Mouse (Mus musculus) midbrain, embryonic 15.5 days (tissue): ENCODE measurements at regions not wholly inside any gene's neighbourhood (a gene's known extent, or its start where the extent isn't known, plus 50 kb on each side); places are given as distances from the start of the nearest gene placed in this dataset.
A peak's percentile ranks its signal among the peaks of the same experiment; 100 is the strongest.

Experiments used
- ATAC-seq: fragments of 200-750 bp; cut with Nextera tagmentation; replicated peaks from 2 replicates; pipeline ENCODE4 v1.8.0; 2017; ENCODE audit warnings: moderate TSS enrichment
- H3K27ac ChIP-seq: fragments of 300-500 bp; sonication (generic); 2 replicates; pipeline ENCODE4 v1.5.1; 2015; ENCODE audit warnings: mild to moderate bottlenecking, inconsistent platforms
- H3K27me3 ChIP-seq: fragments of 300-500 bp; sonication (generic); replicated peaks from 2 replicates; pipeline ENCODE4 v1.6.1; 2015; ENCODE audit warnings: inconsistent platforms
- H3K36me3 ChIP-seq: fragments of 300-500 bp; sonication (generic); replicated peaks from 2 replicates; pipeline ENCODE4 v1.6.1; 2015; ENCODE audit warnings: inconsistent platforms
- H3K4me1 ChIP-seq: fragments of 300-500 bp; sonication (generic); 2 replicates; pipeline ENCODE4 v1.6.1; 2015; ENCODE audit warnings: inconsistent platforms
- H3K4me2 ChIP-seq: fragments of 300-500 bp; sonication (generic); 2 replicates; pipeline ENCODE4 v1.6.1; 2015; ENCODE audit warnings: inconsistent platforms, mild to moderate bottlenecking, moderate library complexity
- H3K4me3 ChIP-seq: fragments of 300-500 bp; sonication (generic); 2 replicates; pipeline ENCODE4 v1.5.1; 2015; ENCODE audit warnings: mild to moderate bottlenecking, inconsistent platforms
- H3K9ac ChIP-seq: fragments of 300-500 bp; sonication (generic); 2 replicates; pipeline ENCODE4 v1.6.1; 2015; ENCODE audit warnings: mild to moderate bottlenecking, inconsistent platforms
- H3K9me3 ChIP-seq: fragments of 300-500 bp; sonication (generic); 2 replicates; pipeline ENCODE4 v1.6.1; 2016; ENCODE audit warnings: inconsistent platforms
- WGBS: fragments of 180-500 bp; shearing (Covaris S2); methylation state at CpG from one replicate; pipeline ENCODE4 v1.1.7; 2015; ENCODE audit warnings: mixed read lengths; 5-methylcytosine and 5-hydroxymethylcytosine counted together

DNA sequence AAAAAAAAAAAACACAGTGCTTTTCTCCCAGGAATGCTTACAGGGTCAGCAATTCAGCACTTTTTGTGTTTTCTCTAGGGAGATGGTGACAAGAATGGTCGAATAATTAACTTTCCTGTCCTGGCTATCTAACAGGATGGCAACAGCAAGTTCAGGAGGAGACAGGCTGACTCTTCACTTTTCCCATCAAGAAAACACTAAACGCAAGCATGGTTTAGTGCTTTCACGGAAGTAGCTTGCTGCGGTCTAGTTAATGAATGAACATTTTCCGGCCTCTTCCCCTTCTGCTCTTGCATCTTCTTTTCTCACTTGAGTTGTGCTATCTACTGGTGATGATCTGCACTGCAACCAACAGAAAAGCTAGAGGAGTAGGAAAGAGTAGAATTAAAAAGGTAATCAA lies 463.6 kb upstream of the Igfbp7 start:
- no peaks in the 10 kb centered on the region for H3K36me3 ChIP-seq
- no peak overlapping the region for H3K9ac ChIP-seq
- no peak overlapping the region for H3K27ac ChIP-seq
- no peak overlapping the region for H3K4me2 ChIP-seq
- H3K4me3 ChIP-seq: no peak overlapping the region
- ATAC-seq: no peak
- no peaks in the 10 kb centered on the region for H3K27me3 ChIP-seq
- H3K9me3 ChIP-seq: no peaks in the 10 kb centered on the region
- H3K4me1 ChIP-seq: no peaks in the 10 kb centered on the region
- WGBS: 86% methylated on average over 5 of the region's 5 CpGs

- 60% methylated on average over 7 of the region's 7 CpGs for WGBS
- peak; percentile 56; the same call in 1 of the 2 replicates for ATAC-seq
These were observed 457.5 kb upstream of the Igfbp7 start for GRCm38 (mm10) chr5:77865342-77865741.

DNA sequence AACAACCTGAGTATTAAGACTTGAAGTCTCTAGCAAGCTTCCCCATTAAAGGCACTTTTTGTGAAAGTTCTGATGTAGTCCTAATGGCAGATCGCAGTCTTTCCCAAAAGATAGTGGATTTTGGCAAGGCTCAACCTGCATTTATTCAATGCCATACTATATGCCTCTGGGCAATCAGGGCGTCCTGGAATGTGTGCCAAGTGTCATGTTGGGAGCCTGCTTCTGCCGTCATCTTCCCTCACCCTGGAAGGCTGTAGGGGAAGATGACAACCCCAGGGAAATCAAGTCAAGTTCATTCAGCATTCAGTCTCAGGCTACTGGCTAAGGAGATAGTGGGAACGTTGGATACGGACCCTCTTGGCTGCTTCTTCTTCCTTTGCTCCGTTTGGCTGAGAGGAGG lies 447.4 kb upstream of the Igfbp7 start:
- Histone ChIP-seq H3K9ac (no peak overlapping the region), H3K4me1 (peaks cover 7% of the 10 kb centered on the region), H3K27me3 (no peaks in the 10 kb centered on the region), H3K9me3 (no peaks in the 10 kb centered on the region), H3K4me3 (no peak overlapping the region), H3K4me2 (no peak overlapping the region), H3K36me3 (no peaks in the 10 kb centered on the region), H3K27ac (0 out of 2 replicates have a peak overlapping the region, but pooled peaks have one; percentile 45)
- no peak; the same call in 1 of the 2 replicates for ATAC-seq
- WGBS: 72% methylated on average over 6 of the region's 6 CpGs

More at GRCm38 (mm10) chr5:77865342-77865741, 457.5 kb upstream of the Igfbp7 start:
- Histone ChIP-seq H3K27me3 (no peaks in the 10 kb centered on the region), H3K4me2 (no peak overlapping the region), H3K9ac (no peak overlapping the region), H3K4me3 (no peak overlapping the region), H3K36me3 (no peaks in the 10 kb centered on the region), H3K9me3 (no peaks in the 10 kb centered on the region), H3K4me1 (no peaks in the 10 kb centered on the region), H3K27ac (no peak overlapping the region)

DNA sequence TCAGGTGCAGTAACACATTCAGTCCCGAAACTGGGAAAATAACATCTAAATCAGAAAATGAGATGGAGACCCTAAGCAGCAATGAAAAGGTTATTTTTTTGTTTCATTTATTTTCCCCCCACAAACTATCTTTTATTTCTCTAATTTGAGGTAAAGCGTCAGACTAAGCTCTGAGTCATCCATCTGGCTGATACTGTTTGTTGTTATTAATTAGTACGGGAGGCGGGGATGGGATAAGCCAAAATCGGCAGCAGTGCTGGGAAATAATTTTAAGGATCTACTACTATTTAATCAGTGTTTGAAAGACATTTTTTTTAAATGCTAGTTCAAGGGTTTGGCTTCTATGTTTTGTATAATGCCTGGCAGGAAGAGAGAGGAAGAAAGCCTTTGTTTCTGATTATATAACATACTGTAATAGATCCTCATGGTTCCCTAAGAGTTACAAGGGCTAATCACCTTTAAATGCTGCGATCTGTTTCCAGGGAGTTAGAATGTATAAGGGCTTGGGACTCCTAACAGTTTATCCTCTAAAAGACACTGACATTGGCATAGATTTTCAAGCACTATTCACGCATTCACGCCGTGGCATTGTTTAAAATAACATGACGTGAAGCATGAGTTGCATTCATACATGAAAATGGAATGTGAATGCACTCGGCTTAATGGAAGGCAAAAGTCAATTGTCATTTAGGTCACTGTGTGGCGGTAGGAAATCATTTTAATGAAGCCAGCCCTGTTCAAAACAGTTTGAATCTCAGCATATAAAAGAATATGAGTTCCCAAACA lies 446.4 kb upstream of the Igfbp7 start:
- Histone ChIP-seq H3K4me1 (peaks cover 7% of the 10 kb centered on the region), H3K27ac (peak overlapping the region; percentile 50; the same call in 1 of the 2 replicates), H3K27me3 (no peaks in the 10 kb centered on the region), H3K36me3 (no peaks in the 10 kb centered on the region), H3K4me2 (no peak overlapping the region), H3K4me3 (no peak overlapping the region), H3K9me3 (no peaks in the 10 kb centered on the region), H3K9ac (no peak overlapping the region)
- WGBS: 46% methylated on average over 12 of the region's 12 CpGs
- no peak; the same call in 1 of the 2 replicates for ATAC-seq

GRCm38 (mm10) chr5:77851645-77852044 lies 443.8 kb upstream of the Igfbp7 start:
- peaks cover 7% of the 10 kb centered on the region for H3K4me1 ChIP-seq
- H3K27ac ChIP-seq: no peak overlapping the region
- H3K4me2 ChIP-seq: no peak overlapping the region
- no peak overlapping the region for H3K4me3 ChIP-seq
- no peaks in the 10 kb centered on the region for H3K9me3 ChIP-seq
- no peaks in the 10 kb centered on the region for H3K36me3 ChIP-seq
- H3K27me3 ChIP-seq: no peaks in the 10 kb centered on the region
- H3K9ac ChIP-seq: no peak overlapping the region
- no peak for ATAC-seq
- 98% methylated on average over 3 of the region's 3 CpGs for WGBS

DNA sequence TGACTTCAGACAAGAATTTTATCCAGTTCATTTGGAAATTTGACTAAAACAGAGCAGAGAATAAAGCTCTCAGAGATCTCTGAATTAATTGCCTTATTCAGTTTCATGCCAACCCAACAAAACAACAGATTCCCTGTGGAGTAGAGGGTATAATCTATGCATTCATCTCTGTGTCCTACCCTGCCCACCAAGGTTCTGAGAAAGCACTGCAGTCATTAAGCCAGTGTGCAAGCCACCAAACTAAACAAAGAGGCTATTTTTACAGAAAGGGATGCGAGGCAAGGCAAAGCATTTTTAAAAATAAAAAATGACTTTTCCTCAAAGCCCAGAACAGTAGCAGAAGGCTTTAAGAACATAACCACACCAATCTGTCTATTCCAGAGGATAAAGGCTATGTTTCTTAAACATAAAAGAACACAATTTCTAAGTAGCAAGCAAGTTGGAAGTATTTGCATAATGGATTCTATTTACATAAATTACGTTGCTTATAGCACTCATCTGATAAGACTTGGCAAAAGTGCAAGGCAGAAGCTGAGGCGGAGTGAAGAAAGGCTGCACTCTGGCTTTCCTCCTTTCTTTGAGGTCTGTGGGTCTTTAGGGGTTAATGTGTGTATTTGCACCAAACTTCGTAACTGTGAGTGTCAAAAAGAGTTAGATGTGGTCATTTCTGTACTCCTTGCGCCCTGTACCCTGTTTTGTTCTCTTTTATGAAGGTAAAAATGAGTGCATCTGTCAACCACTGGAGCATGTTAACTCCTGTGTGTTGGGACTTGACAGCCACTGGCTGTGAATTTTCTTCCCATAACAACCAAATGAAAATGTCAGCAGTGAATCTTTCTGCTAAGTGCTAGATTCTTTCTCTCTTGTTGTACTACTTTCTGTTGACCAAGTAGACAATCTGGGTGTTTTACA lies 430.6 kb upstream of the Igfbp7 start:
- ATAC-seq: peak; percentile 85
- Histone ChIP-seq H3K9me3 (no peaks in the 10 kb centered on the region), H3K36me3 (no peaks in the 10 kb centered on the region), H3K9ac (no peak overlapping the region), H3K27ac (peak overlapping the region; percentile 45), H3K4me3 (no peak overlapping the region), H3K4me2 (no peak overlapping the region), H3K4me1 (peaks cover 16% of the 10 kb centered on the region), H3K27me3 (no peaks in the 10 kb centered on the region)
- WGBS: 25% methylated on average over 5 of the region's 5 CpGs

- Histone ChIP-seq H3K4me2 (no peak overlapping the region), H3K27ac (no peak overlapping the region), H3K27me3 (no peaks in the 10 kb centered on the region), H3K4me1 (no peaks in the 10 kb centered on the region), H3K36me3 (no peaks in the 10 kb centered on the region), H3K9me3 (0 out of 2 replicates have a peak, but pooled peaks cover 2% of the 10 kb centered on the region), H3K9ac (no peak overlapping the region), H3K4me3 (no peak overlapping the region)
- ATAC-seq: no peak
- 24% methylated on average over 2 of the region's 2 CpGs for WGBS
These were observed 420.1 kb upstream of the Igfbp7 start for GRCm38 (mm10) chr5:77827971-77828370.

- Histone ChIP-seq H3K9ac (no peak overlapping the region), H3K4me1 (no peaks in the 10 kb centered on the region), H3K27me3 (no peaks in the 10 kb centered on the region), H3K27ac (no peak overlapping the region), H3K9me3 (0 out of 2 replicates have a peak, but pooled peaks cover 2% of the 10 kb centered on the region), H3K4me3 (no peak overlapping the region), H3K36me3 (no peaks in the 10 kb centered on the region), H3K4me2 (no peak overlapping the region)
- WGBS: 87% methylated on average over 4 of the region's 4 CpGs
- ATAC-seq: no peak
These were observed 418.2 kb upstream of the Igfbp7 start for GRCm38 (mm10) chr5:77826063-77826462.

DNA sequence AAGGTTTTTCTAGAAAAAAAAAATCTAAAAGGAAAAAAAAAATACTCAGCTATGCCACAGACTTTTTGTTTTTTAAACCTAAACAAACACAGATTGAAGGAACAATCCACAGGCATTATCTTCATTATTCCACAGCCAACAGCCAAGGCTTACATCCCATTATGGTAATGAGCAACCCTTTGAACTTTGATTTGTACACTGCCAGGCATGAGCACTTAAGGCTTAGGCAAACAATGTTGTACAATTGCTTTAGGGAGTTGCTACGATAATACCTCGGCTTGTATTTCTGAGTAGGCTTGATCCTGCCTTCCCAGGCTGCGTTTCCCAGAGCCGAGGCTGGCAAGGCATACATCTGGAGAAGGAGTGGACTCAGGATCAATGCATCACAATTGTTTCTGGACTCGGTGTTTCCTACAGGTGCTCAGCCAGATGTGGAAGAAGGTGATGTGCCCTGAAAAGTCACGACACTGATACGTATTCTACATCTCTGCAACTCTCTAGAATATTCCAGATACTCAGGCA lies 409.0 kb upstream of the Igfbp7 start:
- Histone ChIP-seq H3K4me3 (no peak overlapping the region), H3K27me3 (no peaks in the 10 kb centered on the region), H3K4me2 (no peak overlapping the region), H3K36me3 (no peaks in the 10 kb centered on the region), H3K27ac (no peak overlapping the region), H3K9ac (no peak overlapping the region), H3K4me1 (0 out of 2 replicates have a peak, but pooled peaks cover 3% of the 10 kb centered on the region), H3K9me3 (no peaks in the 10 kb centered on the region)
- 32% methylated on average over 7 of the region's 7 CpGs for WGBS
- peak; percentile 54; the same call in 1 of the 2 replicates for ATAC-seq

DNA sequence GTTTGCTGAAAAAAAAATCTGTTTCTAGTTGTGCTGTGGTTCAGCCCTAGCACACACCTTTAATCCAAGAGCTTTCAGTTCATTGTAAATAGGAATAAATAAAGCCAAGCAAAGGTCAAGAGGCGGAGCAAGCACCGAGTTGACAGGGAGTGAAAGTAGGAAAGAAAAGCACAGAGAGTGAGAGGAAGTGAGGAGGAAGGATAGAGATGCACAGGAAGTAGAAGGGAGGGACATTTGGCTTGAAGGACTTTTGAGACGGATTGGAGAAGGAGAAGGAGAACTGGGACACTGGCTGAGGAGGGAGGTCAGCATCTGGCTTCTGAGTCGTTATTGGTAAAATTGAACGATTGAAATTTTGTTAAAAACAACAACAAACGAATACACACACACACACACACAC lies 402.0 kb upstream of the Igfbp7 start:
- Histone ChIP-seq H3K4me2 (no peak overlapping the region), H3K4me1 (peaks cover 11% of the 10 kb centered on the region; the same call in 1 of the 2 replicates), H3K27me3 (no peaks in the 10 kb centered on the region), H3K36me3 (no peaks in the 10 kb centered on the region), H3K4me3 (no peak overlapping the region), H3K9ac (no peak overlapping the region), H3K9me3 (no peaks in the 10 kb centered on the region), H3K27ac (no peak overlapping the region)
- no peak for ATAC-seq
- 84% methylated on average over 6 of the region's 6 CpGs for WGBS

DNA sequence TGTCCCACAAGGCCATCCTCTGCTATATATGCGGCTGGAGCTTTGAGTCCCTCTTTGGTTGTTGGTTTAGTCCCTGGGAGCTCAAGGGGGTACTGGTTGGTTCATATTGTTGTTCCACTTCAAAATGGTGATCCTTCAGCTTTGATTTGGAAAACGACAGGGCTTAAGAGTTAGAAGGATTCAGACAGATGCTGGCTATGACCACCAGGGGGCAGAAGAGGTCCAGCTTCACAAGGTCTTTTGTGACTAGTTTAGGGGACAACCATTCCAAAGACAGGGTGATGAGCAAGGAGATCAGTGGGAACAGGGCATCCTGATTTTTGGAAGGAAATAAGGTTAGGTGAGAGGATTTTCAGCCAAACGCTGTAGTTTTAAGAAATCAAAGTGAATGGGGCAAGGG lies 399.9 kb upstream of the Igfbp7 start:
- Histone ChIP-seq H3K27me3 (no peaks in the 10 kb centered on the region), H3K9ac (no peak overlapping the region), H3K27ac (no peak overlapping the region), H3K4me2 (no peak overlapping the region), H3K4me3 (no peak overlapping the region), H3K9me3 (no peaks in the 10 kb centered on the region), H3K4me1 (peaks cover 20% of the 10 kb centered on the region), H3K36me3 (no peaks in the 10 kb centered on the region)
- 31% methylated on average over 3 of the region's 3 CpGs for WGBS
- 0 out of 2 replicates have a peak, but pooled peaks have one; percentile 1 for ATAC-seq
